Mouse (Mus musculus): ENCODE data around the gene Ptpn6. TPM values are rescaled to one million over a fixed set of nuclear protein-coding genes. Genes with fewer than 3 reads are reported as not detected.

The Ptpn6 gene
- polyA plus RNA-seq, 1 experiment, result 41.0 TPM

DNA sequence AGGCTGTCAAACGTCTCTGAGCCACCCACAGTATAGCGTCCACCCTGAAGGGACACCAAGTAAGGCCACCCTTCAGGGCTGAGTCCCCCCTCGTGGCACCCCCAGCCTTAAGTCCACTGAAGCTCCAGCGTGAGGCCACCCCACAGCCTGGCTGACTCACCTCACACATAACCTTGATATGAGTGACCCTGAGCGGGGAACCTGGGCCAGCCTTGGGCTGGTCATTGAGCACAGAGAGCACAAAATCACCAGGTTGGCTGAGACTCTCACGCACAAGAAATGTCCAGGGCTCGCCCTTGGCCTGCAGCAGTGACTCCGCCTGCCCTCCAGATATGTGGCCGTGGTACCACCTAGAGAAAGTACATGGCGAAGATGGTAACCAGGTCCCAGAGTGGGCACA lies 9.9 kb downstream of the Ptpn6 start:
- Histone ChIP-seq H3K4me3 (ENCODE audit: low read depth, low read length) (no peak overlapping the region), H3K4me1 (ENCODE audit: control insufficient read depth, insufficient read depth, insufficient read length, low read length) (peaks cover 20% of the 10 kb centered on the region), H3K27ac (ENCODE audit: insufficient read depth, low read depth, low read length) (no peak overlapping the region), H3K36me3 (ENCODE audit: control insufficient read depth, insufficient read depth, low read length) (peaks cover 22% of the 10 kb centered on the region; the same call in 1 of the 2 replicates), H3K27me3 (ENCODE audit: control insufficient read depth, insufficient read depth, low read length) (no peaks in the 10 kb centered on the region)
- TF ChIP-seq POLR2A (IDR thresholded peaks at IDR 0.05; ENCODE audit: low read depth, low read length), result no peak
- no peak for TF ChIP-seq CTCF (IDR thresholded peaks at IDR 0.05; ENCODE audit: extremely low read depth, insufficient read length, insufficient replicate concordance, low read depth, low read length)
- WGBS, result 89% methylated on average over 10 of the region's 10 CpGs

DNA sequence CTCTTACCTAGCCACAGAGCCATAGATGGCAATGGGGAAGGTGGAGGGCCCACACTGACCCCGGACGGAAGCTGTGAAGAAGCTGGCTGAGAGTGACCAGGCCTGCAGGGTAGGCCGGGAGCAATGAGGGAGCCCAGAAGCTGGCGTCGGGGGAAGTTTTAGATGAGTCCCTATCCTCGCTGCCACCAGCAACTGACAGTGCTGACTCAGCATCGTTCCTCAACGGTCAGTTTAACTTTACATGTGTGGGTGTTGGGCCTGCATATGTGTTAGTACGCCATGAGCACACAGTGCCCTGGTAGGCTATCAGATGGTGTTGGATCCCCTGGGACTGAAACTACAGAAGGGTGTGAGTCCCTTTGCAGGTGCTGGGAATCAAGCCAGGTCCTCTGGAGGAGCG lies 14.0 kb downstream of the Ptpn6 start:
- WGBS, result 90% methylated on average over 10 of the region's 10 CpGs
- peaks cover 20% of the 10 kb centered on the region; the same call in 1 of the 2 replicates for H3K36me3 ChIP-seq (ENCODE audit: control insufficient read depth, insufficient read depth, low read length)
- no peaks in the 10 kb centered on the region for H3K27me3 ChIP-seq (ENCODE audit: control insufficient read depth, insufficient read depth, low read length)
- H3K4me1 ChIP-seq (ENCODE audit: control insufficient read depth, insufficient read depth, insufficient read length, low read length), result peaks cover 30% of the 10 kb centered on the region
- H3K27ac ChIP-seq (ENCODE audit: insufficient read depth, low read depth, low read length), result 0 out of 2 replicates have a peak overlapping the region, but pooled peaks have one; percentile 13
- no peak overlapping the region for H3K4me3 ChIP-seq (ENCODE audit: low read depth, low read length)
- no peak for TF ChIP-seq POLR2A (IDR thresholded peaks at IDR 0.05; ENCODE audit: low read depth, low read length)
- TF ChIP-seq CTCF (IDR thresholded peaks at IDR 0.05; ENCODE audit: extremely low read depth, insufficient read length, insufficient replicate concordance, low read depth, low read length), result no peak

DNA sequence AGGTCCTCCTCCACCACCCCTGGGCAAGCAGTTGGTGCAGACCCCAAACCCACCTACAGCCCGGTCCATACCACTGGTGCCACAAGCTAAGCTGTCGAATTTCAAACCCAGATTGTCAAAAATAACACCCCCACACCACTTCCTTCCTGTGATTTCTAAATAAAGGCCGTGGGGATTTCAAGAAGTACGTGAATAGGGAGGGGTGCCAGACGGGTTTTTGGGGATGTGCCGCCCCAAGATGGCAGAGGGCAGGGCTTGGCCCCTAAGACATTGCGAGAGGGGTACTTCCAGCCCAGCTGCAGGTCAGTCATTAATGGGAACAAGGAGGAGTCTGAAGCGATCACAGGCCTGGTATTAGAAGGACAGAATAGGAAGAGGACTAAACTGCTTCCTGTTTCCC lies 15.0 kb downstream of the Ptpn6 start:
- H3K27me3 ChIP-seq (ENCODE audit: control insufficient read depth, insufficient read depth, low read length), result no peaks in the 10 kb centered on the region
- TF ChIP-seq CTCF (IDR thresholded peaks at IDR 0.05; ENCODE audit: extremely low read depth, insufficient read length, insufficient replicate concordance, low read depth, low read length) (no peak), POLR2A (IDR thresholded peaks at IDR 0.05; ENCODE audit: low read depth, low read length) (no peak)
- H3K4me3 ChIP-seq (ENCODE audit: low read depth, low read length), result 0 out of 2 replicates have a peak overlapping the region, but pooled peaks have one; percentile 7
- WGBS, result 73% methylated on average over 8 of the region's 8 CpGs
- peak overlapping the region; percentile 59 for H3K27ac ChIP-seq (ENCODE audit: insufficient read depth, low read depth, low read length)
- peaks cover 30% of the 10 kb centered on the region for H3K4me1 ChIP-seq (ENCODE audit: control insufficient read depth, insufficient read depth, insufficient read length, low read length)
- peaks cover 17% of the 10 kb centered on the region; the same call in 1 of the 2 replicates for H3K36me3 ChIP-seq (ENCODE audit: control insufficient read depth, insufficient read depth, low read length)

DNA sequence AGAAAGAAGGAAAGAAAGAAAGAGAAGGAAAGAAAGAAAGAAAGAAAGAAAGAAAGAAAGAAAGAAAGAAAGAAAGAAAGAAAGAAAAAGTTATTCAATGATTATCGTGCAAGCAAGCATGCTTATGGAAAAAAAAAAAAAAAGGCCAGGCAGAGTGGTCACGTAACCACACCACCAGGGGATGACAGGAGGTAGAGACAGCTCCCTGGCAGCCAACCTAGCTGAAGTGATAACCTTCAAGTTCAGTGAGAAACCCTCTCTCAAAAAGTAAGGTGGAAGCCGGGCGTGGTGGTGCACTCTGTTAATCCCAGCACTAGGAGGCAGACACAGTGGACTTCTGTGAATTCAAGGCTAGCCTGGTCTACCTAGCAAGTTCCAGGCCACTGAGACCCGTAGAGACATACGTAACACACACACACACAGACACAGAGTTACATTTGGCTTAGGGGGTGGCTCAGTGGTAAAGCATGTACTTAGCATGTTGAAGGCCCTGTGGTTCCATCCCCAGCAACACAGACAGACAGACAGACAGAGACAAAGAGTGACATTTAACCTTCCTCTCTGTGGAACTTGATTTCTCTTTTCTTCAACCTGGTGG lies 15.5 kb downstream of the Ptpn6 start:
- Histone ChIP-seq H3K27ac (ENCODE audit: insufficient read depth, low read depth, low read length) (peak overlapping the region; percentile 59), H3K4me1 (ENCODE audit: control insufficient read depth, insufficient read depth, insufficient read length, low read length) (peaks cover 25% of the 10 kb centered on the region), H3K4me3 (ENCODE audit: low read depth, low read length) (0 out of 2 replicates have a peak overlapping the region, but pooled peaks have one; percentile 7), H3K27me3 (ENCODE audit: control insufficient read depth, insufficient read depth, low read length) (no peaks in the 10 kb centered on the region), H3K36me3 (ENCODE audit: control insufficient read depth, insufficient read depth, low read length) (peaks cover 17% of the 10 kb centered on the region; the same call in 1 of the 2 replicates)
- WGBS, result 82% methylated on average over 6 of the region's 6 CpGs
- no peak for TF ChIP-seq CTCF (IDR thresholded peaks at IDR 0.05; ENCODE audit: extremely low read depth, insufficient read length, insufficient replicate concordance, low read depth, low read length)
- no peak for TF ChIP-seq POLR2A (IDR thresholded peaks at IDR 0.05; ENCODE audit: low read depth, low read length)

DNA sequence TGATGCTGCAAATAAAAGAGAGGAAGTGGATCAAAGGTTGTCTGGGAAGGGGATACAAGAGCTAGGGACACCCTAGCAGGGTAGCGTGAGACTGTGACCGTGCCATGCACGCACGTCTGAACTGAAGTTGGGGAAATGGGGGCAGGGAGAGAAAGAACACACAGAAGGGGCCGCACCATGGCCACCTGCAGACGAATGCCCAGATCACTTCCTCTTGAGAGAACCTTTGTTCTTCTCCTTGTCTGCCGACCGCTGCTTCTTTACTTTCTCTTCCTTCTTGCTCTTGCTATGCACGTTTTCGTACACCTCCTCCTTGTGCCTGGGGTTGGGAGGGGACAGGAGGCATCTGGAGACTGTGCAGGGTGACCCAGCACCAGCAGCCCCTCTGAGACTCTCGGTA lies 17.6 kb downstream of the Ptpn6 start:
- peaks cover 23% of the 10 kb centered on the region for H3K4me1 ChIP-seq (ENCODE audit: control insufficient read depth, insufficient read depth, insufficient read length, low read length)
- WGBS, result 18% methylated on average over 11 of the region's 11 CpGs
- TF ChIP-seq CTCF (IDR thresholded peaks at IDR 0.05; ENCODE audit: extremely low read depth, insufficient read length, insufficient replicate concordance, low read depth, low read length) (no peak), POLR2A (IDR thresholded peaks at IDR 0.05; ENCODE audit: low read depth, low read length) (no peak; the same call in none of the 2 replicates)
- peak overlapping the region; percentile 45 for H3K4me3 ChIP-seq (ENCODE audit: low read depth, low read length)
- no peaks in the 10 kb centered on the region for H3K27me3 ChIP-seq (ENCODE audit: control insufficient read depth, insufficient read depth, low read length)
- H3K36me3 ChIP-seq (ENCODE audit: control insufficient read depth, insufficient read depth, low read length), result peaks cover 22% of the 10 kb centered on the region
- H3K27ac ChIP-seq (ENCODE audit: insufficient read depth, low read depth, low read length), result peak overlapping the region; percentile 89

DNA sequence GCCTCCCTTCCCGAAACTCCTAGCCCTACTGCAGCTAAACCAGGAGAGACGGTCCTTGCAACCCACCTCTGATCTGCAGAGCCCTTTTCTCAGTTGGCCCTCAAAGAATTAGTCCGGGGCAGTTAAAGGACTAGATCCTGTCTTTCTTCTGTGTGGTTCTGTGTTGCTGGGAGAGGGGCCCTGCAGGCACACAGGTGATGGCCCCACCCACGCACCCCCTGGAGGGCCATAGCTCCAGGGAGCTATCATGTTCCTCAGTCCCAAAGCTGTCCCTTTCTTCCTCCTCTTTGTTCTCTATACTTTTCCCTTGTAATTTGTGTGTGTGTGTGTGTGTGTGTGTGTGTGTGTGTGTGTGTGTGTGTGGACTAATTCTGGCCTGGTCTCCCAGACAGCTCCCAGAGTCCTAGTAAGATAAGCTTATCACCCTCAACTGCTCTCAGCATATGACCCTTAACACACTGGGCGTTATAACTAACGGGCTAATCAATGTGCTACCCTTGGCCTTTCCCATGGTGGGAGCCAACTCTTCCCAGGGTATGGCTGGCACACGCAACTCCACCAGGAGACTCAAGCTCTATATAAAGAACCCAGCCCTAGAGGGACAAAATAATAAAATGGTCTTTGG lies 19.0 kb downstream of the Ptpn6 start:
- Histone ChIP-seq H3K36me3 (ENCODE audit: control insufficient read depth, insufficient read depth, low read length) (peaks cover 26% of the 10 kb centered on the region), H3K4me3 (ENCODE audit: low read depth, low read length) (peak overlapping the region; percentile 84), H3K27ac (ENCODE audit: insufficient read depth, low read depth, low read length) (peak overlapping the region; percentile 89), H3K4me1 (ENCODE audit: control insufficient read depth, insufficient read depth, insufficient read length, low read length) (peaks cover 28% of the 10 kb centered on the region), H3K27me3 (ENCODE audit: control insufficient read depth, insufficient read depth, low read length) (no peaks in the 10 kb centered on the region)
- TF ChIP-seq CTCF (IDR thresholded peaks at IDR 0.05; ENCODE audit: extremely low read depth, insufficient read length, insufficient replicate concordance, low read depth, low read length), result no peak
- no peak for TF ChIP-seq POLR2A (IDR thresholded peaks at IDR 0.05; ENCODE audit: low read depth, low read length)
- 19% methylated on average over 7 of the region's 7 CpGs for WGBS

DNA sequence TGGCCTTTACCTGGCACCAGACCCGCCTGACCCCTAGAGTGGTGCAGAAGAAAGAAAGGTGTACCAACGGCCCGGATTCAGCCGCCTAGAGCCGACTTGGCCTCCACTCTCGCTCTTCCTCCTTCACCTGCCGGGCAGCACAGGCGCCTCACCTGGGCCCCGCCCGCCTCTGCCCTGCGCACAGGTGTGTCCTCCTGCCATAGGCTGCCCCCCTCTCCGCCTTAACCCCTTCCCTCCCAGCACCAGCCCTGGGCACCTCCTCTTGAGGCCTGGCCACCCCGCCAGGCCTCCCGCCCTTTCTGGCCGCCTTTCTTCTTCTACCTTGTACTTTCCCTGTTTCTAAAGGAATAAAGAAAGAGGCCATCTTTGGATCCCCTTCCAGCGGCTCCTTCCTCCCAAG lies 19.8 kb downstream of the Ptpn6 start:
- H3K27ac ChIP-seq (ENCODE audit: insufficient read depth, low read depth, low read length), result peak overlapping the region; percentile 95
- WGBS, result 29% methylated on average over 16 of the region's 16 CpGs
- TF ChIP-seq CTCF (IDR thresholded peaks at IDR 0.05; ENCODE audit: extremely low read depth, insufficient read length, insufficient replicate concordance, low read depth, low read length) (no peak), POLR2A (IDR thresholded peaks at IDR 0.05; ENCODE audit: low read depth, low read length) (peak; percentile 92)
- H3K4me3 ChIP-seq (ENCODE audit: low read depth, low read length), result peak overlapping the region; percentile 84
- no peaks in the 10 kb centered on the region for H3K27me3 ChIP-seq (ENCODE audit: control insufficient read depth, insufficient read depth, low read length)
- H3K4me1 ChIP-seq (ENCODE audit: control insufficient read depth, insufficient read depth, insufficient read length, low read length), result peaks cover 30% of the 10 kb centered on the region
- peaks cover 27% of the 10 kb centered on the region for H3K36me3 ChIP-seq (ENCODE audit: control insufficient read depth, insufficient read depth, low read length)
